Mouse (Mus musculus): ENCODE data around the gene Trim26.
"Not testable (repeated sequence)": the region's sequence is repeated elsewhere in the genome, so short reads cannot be mapped to it uniquely, and the experiment has no call there.

Gene Trim26

DNA sequence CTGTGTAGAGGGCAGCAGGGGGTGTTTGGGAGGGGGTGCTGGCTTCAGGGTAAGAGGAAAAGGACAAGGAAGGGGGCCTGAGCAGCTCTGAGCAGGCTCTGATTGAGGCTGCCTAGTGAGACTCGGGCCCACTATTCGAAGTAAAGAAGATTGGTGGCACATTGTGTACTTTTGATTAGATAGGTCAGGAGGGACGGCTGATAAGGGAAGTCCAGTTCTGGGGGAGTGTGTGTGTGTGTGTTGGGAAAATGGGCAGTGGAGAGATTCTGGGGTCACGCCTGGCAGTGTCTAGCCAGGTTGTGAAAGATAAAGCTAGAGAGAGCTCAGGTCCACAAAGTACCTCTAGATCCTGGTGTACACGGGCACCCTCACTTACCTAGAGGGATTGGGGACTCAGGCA, 14.7 kb downstream of the Trim26 start:
- no peak for DNase-seq

DNA sequence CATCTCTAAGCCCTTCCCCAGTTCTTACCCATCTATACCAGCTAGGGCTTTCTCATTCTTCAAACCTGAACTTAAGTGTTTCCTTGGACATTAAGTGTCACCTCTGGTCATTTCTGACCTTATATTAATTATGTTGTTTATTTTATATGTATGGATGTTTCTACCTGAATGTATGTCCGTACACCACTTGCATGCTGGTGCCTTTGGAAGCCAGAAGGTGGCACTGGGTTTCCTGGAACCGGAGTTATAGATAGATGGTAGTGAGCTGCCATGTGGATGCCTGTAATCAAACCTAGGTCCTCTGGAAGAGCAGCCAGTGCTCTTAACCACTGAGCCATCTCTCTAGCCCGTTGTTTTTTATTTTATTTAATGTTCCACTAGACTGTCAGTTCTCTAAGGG, 18.6 kb downstream of the Trim26 start:
- DNase-seq, result no peak

- no peak for DNase-seq
Observed at GRCm38 (mm10) chr17:36856236-36856635, 19.3 kb downstream of the Trim26 start.

- DNase-seq, result no peak
Observed at GRCm38 (mm10) chr17:36858181-36858580, 21.2 kb downstream of the Trim26 start.

GRCm38 (mm10) chr17:36861680-36862079, 24.7 kb downstream of the Trim26 start:
- DNase-seq, result no peak

DNA sequence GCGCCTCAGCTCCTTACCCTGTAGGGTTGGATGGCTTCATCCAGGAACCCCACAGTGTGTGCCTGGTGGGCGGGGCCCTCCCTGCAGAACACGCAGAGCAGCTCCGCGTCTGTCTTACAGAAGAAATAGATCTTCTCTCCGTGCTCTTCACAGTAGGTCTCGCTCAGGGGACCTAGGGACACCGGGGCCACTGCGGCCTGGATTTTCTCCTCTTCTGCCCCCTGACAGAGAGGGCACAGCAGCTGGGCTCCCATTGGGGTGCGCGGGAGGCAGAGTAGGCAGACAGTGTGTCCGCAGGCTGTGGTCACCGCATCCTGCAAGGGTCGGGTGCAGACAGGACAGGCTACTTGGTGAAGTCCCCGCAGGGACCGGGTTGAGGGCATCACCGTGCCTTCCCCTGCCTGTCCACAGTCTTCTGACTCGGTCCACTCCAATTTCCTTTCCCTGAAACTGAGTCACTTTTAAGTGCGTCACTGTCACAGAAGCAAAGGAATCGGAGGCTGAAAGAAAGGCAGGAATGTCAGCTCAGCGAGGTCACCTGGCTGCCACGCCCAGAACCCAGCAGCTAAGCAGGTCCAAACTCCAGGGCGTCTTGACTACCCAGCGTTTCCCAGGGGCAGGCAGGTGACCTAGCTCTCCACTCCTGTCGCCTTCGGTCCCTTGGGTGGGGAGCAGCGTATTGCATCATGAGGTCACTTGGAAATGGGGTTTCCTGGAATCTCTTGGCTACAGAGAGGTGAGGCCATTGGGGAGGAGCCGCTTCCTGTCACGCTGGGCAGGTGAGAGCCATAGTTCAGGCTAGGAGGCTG, 30.0 kb downstream of the Trim26 start, which contains the start of gene Trim15:
TSS of gene Trim15 (minus strand) at position 492 of the 809 bp plus-strand sequence.
- DNase-seq, result no peak

- DNase-seq, result no peak
Observed at GRCm38 (mm10) chr17:36868836-36869235, 31.9 kb downstream of the Trim26 start.

GRCm38 (mm10) chr17:36869284-36869954, 32.5 kb downstream of the Trim26 start, which contains the start of gene Trim10:
Gene Trim10 (plus strand): TSS chr17:36869574.
- no peak for DNase-seq

DNA sequence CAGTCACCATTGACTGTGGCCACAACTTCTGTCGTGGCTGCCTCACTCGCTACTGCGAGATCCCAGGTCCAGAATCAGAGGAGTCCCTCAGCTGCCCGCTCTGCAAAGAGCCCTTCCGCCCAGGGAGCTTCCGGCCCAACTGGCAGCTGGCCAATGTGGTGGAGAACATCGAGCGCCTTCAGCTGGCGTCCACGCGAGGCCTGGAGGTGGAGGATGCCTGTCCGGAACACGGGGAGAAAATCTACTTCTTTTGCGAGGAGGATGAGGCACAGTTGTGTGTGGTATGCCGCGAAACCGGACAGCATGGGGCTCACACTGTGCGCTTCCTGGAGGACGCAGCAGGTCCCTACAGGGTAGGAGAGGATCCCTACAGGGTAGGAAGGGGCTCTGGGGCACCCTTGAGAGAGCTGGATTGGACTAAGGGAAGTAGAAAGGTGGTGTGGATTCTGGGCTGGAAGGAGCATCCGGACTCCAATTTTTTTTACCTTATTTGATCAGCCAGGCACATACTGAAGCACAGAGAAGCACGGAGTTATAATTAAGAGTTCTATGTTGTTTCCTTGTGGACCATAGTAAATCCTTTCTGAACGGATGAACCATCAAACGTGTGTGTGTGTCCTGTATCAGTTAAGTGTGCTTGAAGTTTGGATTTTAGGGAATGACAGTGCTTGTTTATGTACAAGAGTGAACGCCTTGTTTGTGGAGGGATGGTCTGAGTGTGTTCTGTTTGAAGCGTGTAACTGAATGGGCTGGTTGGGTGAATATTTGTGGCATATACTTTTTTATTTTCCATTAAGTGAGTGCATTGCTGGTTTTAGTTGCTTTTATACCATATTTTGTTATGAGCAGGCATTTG, 33.2 kb downstream of the Trim26 start:
- no peak for DNase-seq

- no peak for DNase-seq
Observed at GRCm38 (mm10) chr17:36874636-36875035, 37.7 kb downstream of the Trim26 start.

- no peak for DNase-seq
Observed at GRCm38 (mm10) chr17:36883350-36883749, 46.4 kb downstream of the Trim26 start.

GRCm38 (mm10) chr17:36885132-36885790, 48.3 kb downstream of the Trim26 start:
- DNase-seq, result no peak

DNA sequence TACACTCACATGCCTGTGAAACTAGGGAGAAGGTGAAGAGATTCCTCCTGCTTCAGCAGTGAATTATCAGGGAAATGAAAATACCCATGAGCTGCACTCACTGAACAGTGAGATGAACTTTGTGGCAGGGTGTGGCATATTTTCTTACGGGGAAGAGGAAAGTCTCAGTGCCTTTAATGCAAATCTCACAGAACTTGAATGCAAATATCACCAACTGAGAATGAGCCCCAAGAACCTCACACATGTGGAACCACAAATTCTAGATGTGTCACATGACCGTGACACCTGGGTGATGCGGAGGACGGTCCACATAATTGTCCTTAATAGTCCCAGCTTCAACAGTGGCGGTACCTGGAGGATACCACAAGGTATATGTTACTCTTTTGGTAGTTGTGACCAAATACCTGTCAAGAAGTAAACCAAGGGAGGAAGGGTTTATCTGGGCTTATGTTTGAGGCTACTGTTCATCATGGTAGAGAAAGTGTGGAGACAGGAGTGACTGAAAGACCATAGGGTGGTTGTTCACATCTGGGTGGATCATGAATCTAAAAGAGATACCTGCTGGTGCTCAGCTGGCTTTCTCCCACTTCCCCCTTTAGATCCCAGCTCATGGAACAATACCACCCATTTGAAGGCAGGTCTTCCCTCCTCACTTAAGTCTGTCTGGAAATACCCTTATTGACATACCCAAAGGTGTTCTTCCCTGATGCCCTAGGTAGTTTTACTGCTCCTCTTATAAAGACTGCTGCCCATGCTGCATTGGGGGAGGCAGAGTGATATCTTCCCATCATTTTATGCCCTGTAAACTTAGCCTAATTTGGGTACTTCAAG, 53.4 kb downstream of the Trim26 start, which contains the start of gene Trim40:
TSS of gene Trim40 (minus strand) at position 51 of the 831 bp plus-strand sequence.
- DNase-seq, result no peak

DNA sequence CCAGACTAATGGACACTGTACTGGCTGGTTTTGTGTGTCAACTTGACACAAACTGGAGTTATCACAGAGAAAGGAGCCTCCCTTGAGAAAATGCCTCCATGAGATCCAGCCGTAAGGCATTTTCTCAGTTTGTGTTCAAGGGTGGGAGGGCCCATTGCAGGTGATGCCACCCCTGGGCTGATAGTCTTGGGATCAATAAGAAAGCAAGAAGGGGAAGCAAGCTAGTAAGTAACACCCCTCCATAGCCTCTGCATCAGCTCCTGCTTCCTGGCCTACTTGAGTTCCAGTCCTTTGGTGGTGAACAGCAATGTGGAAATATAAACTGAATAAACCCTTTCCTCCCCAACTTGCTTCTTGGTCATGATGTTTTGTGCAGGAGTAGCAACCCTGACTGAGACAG, 54.6 kb downstream of the Trim26 start:
- not testable (repeated sequence) for DNase-seq

GRCm38 (mm10) chr17:36892362-36892761, 55.4 kb downstream of the Trim26 start:
- DNase-seq, result peak; percentile 60

GRCm38 (mm10) chr17:36893387-36893786, 56.5 kb downstream of the Trim26 start:
- DNase-seq, result no peak

- DNase-seq, result peak; percentile 26
Observed at GRCm38 (mm10) chr17:36896583-36896982, 59.6 kb downstream of the Trim26 start.

DNA sequence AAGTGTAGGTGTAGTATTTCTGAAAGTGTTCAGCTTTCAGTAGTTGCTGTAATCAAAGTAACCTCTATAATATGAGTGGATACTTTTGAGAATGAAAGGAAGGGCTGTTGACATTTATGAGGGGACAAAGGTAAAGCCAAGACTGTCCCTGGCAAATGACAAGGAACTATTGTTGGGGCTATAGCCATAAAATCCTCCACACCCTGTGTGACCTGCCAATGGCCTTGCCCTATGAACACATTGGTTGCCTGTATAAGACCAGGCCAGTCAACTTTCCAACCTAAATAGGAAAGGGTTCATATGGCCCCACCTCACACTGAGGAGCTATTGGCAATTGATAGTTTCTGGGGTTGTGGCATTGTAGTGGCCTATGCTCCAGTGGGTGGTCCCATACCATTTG, 60.1 kb downstream of the Trim26 start:
- DNase-seq, result no peak

DNA sequence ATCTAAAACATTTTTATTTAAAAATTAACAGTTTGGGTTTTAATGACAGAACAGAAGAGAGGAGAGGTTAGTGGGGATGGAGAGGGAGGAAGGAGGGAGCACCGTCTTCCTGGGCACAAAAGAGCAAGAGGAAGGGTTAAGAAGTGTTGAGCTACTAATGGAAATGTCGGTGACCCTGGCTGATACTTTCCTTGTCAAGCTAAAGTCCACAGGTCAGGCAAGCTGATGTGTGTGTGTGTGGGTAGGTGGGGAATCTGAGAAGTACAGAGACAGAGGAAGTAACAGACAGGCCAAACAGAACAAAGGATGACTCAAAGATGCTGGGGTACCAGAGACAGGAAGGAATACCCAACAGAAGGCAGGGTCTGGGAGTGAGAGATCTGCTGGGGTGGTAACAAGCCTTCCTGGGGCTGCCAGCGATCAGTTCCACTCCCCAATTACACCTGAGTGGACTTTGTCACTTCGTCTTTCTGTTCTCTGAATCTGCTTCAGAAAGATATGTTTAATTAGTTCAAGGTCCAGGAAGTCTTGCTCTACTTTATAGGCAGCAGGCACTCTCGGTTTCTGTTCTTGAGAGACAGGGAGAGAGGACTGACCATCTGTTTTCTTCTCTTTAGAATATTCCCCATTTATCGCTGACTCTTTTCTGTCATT, 60.7 kb downstream of the Trim26 start, which contains the start of gene Trim31:
TSS of gene Trim31 (plus strand) at position 567 of the 654 bp plus-strand sequence.
- no peak for DNase-seq

- DNase-seq, result no peak
Observed at GRCm38 (mm10) chr17:36899376-36899775, 62.4 kb downstream of the Trim26 start.

- no peak for DNase-seq
Observed at GRCm38 (mm10) chr17:36900001-36900400, 63.1 kb downstream of the Trim26 start.

All from thymus, postnatal 4 days (tissue).